Mouse (Mus musculus) kidney, postnatal 25 days (tissue): ENCODE measurements around the gene Csf2rb2.
"Not testable (repeated sequence)": the region's sequence is repeated elsewhere in the genome, so short reads cannot be mapped to it uniquely, and the experiment has no call there.

ENCODE experiments used
- DNase-seq, 2 experiments: peaks; one replicate each; pipeline ENCODE4 v3.0.0; 2021; ENCODE audit warnings: mixed read lengths in 2 of 2

The Csf2rb2 gene

GRCm38 (mm10) chr15:78313659-78314058, 8.1 kb upstream of the Csf2rb2 start:
- not testable (repeated sequence) for DNase-seq

DNA sequence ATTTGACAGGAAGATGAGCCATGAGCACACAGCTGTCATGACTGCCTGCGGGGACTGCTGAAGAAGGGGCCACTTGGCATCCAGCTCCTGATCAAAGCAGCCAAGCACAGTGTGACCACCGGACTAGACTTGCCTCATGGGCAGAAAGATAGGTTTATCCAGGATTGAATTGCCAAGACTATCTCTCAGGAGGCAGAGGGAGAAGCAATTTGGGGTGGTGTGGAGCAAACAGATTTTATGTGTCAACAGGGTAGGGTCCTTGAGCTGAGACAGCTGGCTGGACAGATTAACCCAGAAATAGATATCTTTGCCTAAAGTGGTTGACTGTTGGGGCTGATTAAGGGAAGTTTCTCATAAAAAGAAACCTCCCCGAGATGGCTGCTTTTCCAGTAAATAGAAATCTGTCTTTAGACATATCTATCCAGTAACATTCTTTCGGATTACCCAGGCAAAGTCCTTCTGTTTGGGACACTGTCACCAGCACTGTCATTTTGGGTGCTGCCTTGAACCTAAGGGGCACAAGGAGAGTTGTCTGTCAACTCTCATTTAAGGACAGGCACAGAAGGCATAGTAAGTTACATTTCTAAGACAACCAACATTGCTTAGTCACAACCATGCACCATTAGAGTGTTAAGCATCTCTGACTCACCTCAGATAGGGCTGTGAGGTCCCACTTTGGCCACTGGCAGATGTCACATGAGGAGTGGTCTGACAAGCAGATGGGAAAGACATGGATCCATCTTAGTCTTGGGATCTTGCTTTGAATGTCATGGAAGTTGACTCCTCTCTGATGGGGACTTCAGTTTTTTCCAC, 7.1 kb upstream of the Csf2rb2 start:
- not testable (repeated sequence) for DNase-seq

GRCm38 (mm10) chr15:78310971-78311370, 5.5 kb upstream of the Csf2rb2 start:
- no peak for DNase-seq

DNA sequence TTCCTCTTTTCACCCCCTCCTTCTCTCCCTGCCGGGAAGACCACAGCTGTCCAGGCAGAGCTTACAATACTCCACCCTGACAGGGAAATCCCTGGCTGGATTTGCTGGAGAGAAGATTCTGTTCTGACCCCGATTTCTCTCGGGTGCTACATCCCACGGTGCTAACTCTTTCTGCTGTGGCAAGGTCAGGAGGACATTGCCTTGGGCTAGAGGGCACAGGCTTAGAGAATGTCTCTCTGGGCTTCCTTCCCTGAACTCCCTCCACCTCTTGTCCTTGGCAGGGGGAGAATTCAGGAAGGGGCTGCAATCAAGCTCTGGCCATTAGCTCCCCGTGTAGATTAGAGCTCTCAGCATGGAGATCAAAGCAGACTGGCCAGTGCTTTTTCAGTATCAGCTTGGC, 4.3 kb upstream of the Csf2rb2 start:
- DNase-seq: no peak

DNA sequence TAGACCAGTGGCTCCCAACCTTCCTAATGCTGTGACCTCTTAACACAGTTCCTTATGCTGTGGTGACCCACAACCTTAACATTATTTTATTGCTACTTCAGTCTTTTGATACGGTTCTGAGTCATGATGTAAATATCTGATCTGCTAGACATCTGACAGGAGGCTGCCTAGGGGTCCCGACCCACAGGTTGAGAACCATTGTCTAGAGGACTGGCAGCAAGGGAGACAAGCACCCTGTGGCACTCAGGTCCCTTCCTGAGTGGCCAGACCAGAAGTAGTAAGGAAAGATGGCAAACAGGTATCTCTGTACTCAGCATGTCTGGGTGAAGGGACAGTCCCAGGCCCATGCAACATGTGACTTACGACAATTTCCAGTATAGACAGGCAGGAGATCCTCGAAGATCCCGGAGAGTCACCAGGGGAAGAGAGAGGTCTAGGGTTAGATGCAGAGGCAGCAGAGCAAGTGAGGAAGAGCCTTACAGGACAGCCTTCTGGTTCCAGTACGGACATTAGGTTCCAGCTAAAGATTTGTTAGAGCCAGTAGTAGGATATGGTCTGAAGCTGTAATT, 1.8 kb downstream of the Csf2rb2 start:
- no peak for DNase-seq

DNA sequence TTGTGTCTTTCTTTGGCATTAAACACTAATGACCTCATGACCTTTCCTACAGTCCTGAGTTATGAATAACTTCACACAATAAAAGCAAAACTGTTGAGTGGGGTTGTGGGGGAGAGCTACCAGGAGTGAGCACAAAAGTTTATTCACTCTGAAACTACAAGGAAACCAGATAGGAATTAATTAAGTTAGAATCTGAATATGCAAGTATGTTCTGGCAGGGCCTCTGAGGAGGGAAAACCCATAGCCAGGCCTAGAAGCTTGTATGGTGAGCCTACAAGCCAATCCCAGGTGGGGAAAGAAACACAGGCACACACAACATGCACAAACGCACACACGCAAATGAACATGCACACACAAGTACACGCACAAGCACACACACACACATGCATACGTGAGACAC, 2.8 kb downstream of the Csf2rb2 start:
- DNase-seq: no peak

GRCm38 (mm10) chr15:78300773-78301172, 4.7 kb downstream of the Csf2rb2 start:
- no peak for DNase-seq

- DNase-seq: no peak
These were observed 5.9 kb downstream of the Csf2rb2 start for GRCm38 (mm10) chr15:78299641-78300040.

GRCm38 (mm10) chr15:78298558-78298957, 7.0 kb downstream of the Csf2rb2 start:
- DNase-seq: no peak

GRCm38 (mm10) chr15:78293716-78294115, 11.8 kb downstream of the Csf2rb2 start:
- no peak for DNase-seq

DNA sequence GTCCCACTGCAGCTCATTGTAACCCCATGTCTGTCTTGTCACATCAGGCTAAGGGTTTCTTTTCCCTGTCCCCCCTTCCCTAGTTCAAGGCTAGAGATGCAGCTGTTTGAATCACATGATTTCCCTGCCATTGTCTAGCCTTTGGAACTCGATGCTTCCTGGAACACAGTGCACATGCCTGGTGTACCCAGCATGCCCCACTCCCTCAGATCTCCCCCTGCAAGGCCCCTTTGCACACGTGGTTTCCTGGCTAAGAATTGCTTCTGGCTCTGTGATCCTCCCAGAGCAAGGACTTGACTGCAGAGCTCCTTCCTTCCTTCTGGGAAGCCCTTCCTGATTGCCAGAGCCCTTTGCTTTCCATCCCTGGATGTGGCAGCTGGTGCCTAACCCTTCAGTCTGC, 12.3 kb downstream of the Csf2rb2 start:
- DNase-seq: not testable (repeated sequence)

DNA sequence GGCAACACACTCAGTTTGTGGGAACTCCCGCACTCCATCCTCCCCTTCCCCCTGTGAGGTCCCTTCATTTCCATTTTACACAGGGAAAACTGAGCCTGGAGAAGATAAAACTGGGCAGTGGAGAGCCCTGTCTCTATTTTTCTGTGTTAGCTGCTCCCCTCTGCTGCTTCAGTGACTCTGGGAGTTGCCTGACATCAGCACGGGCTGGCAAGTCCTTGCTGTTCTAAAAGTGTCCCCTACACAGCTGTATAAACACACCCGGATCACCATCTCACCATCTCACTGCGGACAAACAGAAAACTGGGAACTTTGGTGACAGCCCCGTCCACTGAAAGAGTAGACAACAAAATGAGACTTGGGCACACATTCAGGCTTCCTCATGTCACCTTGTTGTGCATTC, 15.7 kb downstream of the Csf2rb2 start:
- DNase-seq: not testable (repeated sequence)

GRCm38 (mm10) chr15:78287941-78288340, 17.6 kb downstream of the Csf2rb2 start:
- DNase-seq: no peak

DNA sequence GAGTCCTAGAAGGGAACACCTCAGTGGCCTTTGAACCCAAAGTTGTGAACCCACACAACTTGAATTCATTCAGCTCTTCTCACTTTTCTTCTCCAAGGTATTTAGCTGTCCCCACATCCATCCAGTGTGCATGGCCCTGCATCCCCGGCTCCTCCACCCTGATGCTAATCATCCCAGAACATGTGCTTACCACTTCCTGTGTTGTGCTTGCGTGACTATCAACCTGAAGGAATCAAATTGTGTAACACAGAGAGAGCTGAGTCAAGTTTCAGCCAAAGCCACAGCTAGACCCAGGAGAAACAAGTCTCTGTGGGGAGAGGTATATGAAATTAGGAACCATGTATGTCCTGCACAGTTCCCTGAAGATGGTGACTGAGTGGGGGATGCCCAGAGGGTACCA, 27.2 kb downstream of the Csf2rb2 start:
- no peak for DNase-seq

DNA sequence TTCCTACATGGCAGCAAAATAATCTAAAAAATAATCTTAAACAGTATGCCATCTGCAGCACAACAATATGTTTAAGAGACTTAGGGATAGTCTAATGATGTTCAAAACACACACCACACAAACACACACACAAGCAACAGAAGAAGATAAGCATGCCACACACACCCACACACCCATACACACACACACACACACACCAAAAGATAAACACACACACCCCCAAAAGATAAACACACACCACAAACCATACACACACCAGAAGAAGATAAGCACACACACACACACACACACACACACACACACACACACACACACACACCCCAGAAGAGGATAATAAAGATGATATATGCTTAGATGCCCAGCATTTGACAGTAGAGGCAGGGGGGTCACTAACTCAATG, 34.3 kb downstream of the Csf2rb2 start:
- DNase-seq: no peak

GRCm38 (mm10) chr15:78267865-78268264, 37.7 kb downstream of the Csf2rb2 start:
- DNase-seq: no peak

- no peak for DNase-seq
These were observed 38.1 kb downstream of the Csf2rb2 start for GRCm38 (mm10) chr15:78267441-78267840.

DNA sequence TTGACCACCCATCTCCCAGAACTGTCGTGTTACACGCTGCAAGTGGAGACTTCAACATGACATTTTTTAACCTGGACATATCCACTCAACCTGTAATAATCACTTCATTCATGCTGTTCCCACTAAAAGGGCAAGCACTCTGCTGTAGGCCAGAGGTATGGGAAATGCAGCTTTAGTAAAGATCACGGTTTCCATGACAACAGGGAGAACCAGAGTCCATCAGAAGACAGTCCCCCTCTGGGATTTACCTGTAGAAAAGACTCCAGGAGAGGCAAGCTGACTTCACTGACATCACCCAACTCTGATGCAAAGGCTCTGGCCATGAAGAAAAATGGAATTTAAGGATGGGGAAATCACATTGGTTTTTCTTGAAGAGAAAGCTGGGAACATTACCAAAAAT, 42.2 kb downstream of the Csf2rb2 start:
- DNase-seq: no peak

DNA sequence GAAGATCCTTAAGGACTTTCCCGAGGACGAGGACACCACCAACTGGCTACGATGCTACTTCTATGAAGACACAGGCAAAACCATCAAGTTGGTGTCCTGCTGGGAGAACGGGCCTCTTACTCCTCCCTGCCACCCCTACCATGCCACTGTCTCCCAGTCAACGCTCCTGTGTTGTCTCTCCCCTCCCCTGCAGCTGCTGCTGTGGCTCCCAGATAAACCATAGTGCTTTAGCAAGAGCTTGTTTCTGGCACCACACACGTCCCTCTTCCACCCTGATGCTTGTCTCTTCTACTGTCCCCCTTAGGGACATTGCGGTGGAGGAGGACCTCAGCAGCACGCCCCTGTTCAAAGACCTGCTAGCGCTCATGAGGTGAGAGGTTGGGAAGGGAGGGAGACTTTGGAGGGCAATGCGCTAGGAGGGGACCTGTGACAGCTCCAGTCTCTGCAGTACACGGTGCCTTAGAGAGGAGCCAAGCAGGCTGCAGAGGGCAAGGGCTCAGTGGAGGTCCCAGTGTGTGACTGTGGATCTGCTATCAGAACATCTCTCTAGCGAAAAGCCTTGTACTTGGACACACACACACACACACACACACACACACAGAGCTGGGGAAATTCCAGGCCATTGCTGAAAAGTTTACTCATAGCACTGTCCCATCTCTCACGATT, 44.7 kb downstream of the Csf2rb2 start:
- no peak for DNase-seq

DNA sequence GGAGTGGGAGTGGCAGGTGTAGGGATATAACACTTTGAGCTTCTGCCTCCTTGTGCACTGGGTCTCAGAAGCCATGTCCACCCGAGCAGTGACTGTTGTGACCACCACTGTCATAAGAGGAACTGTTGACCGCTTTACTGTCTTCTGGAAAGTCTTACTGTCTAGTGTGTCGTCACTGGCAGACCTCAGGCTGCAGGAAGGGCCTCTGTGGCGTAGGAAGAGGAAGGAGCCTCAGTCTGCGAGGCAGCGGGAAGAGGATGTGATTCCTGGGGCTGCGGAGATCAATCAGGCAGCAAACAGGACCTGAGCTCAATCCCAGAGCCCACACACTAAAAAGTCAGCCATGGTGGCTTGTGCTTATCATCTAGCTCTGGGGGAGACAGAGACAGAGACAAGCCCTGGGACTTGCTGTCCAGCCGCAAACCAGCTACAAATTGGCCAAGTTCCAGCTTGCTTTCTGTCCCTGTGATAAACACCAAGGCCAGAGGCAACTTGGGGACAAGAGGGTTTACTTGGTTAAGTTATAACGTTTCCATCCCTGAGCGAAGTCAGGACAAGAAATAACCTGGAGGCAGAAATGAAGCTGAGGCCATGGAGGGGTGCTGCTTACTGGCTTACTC, 47.2 kb downstream of the Csf2rb2 start:
- DNase-seq: no peak

DNA sequence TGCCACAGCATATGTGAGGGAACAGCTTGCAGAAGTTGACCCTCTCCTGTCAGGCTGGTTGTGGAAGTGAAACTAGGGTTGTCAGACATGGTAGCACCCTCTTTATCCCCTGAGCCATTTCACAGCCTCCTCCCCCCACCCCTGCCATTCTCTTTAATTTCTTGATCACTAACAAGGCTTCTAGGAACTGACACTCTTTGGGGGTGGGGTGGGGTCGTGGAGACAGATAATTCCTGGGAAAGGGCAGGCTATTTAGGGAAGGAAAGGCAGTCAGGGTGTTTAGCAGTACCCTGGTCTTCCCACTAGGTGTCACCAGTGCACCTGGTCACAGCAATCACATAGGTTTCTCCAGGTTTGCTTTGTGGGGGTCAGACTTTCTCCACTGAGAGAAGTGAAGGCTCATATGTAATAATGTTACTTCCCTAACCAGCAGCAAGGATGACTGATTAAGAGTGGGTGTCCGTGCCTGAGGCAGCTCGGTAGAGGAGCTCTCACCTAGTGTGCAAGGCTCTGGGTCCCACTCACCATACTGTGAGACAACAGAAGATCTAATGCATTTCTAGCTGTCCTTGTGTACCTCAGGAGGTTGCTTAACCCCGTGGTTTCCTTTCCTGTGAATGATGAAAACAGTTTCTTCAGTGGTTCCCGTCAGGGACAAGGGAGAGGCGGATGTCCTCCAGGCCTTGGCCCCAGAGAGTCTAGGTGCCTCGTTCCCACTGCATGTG, 48.0 kb downstream of the Csf2rb2 start:
- DNase-seq: peak; percentile 42 to 66

- peak in 1 of 2 experiments; percentile 31 for DNase-seq
These were observed 48.8 kb downstream of the Csf2rb2 start for GRCm38 (mm10) chr15:78256602-78257259.
